Mouse (Mus musculus): Measurements from ENCODE around the gene Snrpe. TPM values are rescaled to one million over a fixed set of nuclear protein-coding genes. Genes with fewer than 3 reads are reported as not detected.
A peak's percentile ranks its signal among the peaks of the same experiment; 100 is the strongest.

The Snrpe gene
- polyA plus RNA-seq (2012; fragmentation: generic; extraction: Trizol): 240 TPM

GRCm38 (mm10) chr1:133609771-133610502 is at the start of gene Snrpe:
TSS of gene Snrpe (minus strand) at chr1:133610291.
- Histone ChIP-seq H3K4me3 (peak within 1 kb of the TSS; percentile 65), H3K79me2 (ENCODE audit: control insufficient read depth, insufficient read depth) (peaks cover 29% of the 10 kb centered on the region), H3ac (ENCODE audit: control insufficient read depth, insufficient read length) (peak within 1 kb of the TSS; percentile 44), H3K36me3 (ENCODE audit: control insufficient read depth, insufficient read depth) (peaks cover 35% of the 10 kb centered on the region), H3K27me3 (ENCODE audit: control insufficient read depth, insufficient read depth, insufficient read length) (no peaks in the 10 kb centered on the region), H3K4me2 (ENCODE audit: low read depth) (peak within 1 kb of the TSS; percentile 69)
- TF ChIP-seq E2F4 (IDR thresholded peaks at IDR 0.05; ENCODE audit: insufficient read depth) (peak; percentile 74), MYOG (IDR thresholded peaks at IDR 0.05; ENCODE audit: control insufficient read depth in 1 of 3, insufficient read depth in 1 of 3, insufficient read length in 2 of 3, low read depth in 2 of 3) (peak in 1 of 3 experiments; percentile 31), REST (IDR thresholded peaks at IDR 0.05; ENCODE audit: insufficient read depth, insufficient read length) (no peak), POLR2AphosphoS2 (IDR thresholded peaks at IDR 0.05; ENCODE audit: insufficient read length, low read depth) (peak; percentile 83), SRF (IDR thresholded peaks at IDR 0.05; ENCODE audit: control insufficient read depth, insufficient read length, low read depth) (no peak), MAX (IDR thresholded peaks at IDR 0.05; ENCODE audit: low read depth) (no peak)

DNA sequence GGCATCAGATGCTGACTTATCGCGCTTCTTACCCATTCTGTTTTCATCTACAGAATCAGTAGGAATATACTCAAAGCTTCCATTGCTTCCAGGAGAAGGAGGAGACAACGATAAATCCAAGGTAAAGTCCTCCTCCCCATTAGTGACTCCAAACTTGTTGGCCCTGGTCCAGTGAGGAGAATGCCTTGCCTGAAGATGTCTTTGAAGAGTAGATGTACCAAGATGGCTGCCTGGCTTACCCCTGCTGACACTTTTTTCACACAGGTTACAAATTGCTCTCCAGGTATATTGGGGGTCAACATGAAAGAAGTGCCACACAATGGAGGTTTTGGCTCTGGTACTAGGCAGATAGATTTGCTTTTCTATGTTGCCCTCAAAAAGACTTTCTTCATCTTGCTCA is 48.8 kb upstream of the Snrpe start:
- H3K36me3 ChIP-seq (ENCODE audit: control insufficient read depth, insufficient read depth): peaks cover 26% of the 10 kb centered on the region
- no peak for TF ChIP-seq MYOG (IDR thresholded peaks at IDR 0.05; ENCODE audit: control insufficient read depth in 1 of 3, insufficient read depth in 1 of 3, insufficient read length in 2 of 3, low read depth in 2 of 3)
- no peak for TF ChIP-seq USF1 (IDR thresholded peaks at IDR 0.05; ENCODE audit: low read depth)
- no peak for TF ChIP-seq POLR2AphosphoS2 (IDR thresholded peaks at IDR 0.05; ENCODE audit: insufficient read length, low read depth)
- no peak for TF ChIP-seq MAX (IDR thresholded peaks at IDR 0.05; ENCODE audit: low read depth)
- TF ChIP-seq CEBPB (IDR thresholded peaks at IDR 0.05; ENCODE audit: insufficient read depth, poor library complexity, severe bottlenecking): no peak
- TF ChIP-seq E2F4 (IDR thresholded peaks at IDR 0.05; ENCODE audit: insufficient read depth): no peak
- H3K4me2 ChIP-seq (ENCODE audit: low read depth): no peak overlapping the region
- H3K79me2 ChIP-seq (ENCODE audit: control insufficient read depth, insufficient read depth): peaks cover 69% of the 10 kb centered on the region
- H3ac ChIP-seq (ENCODE audit: control insufficient read depth, insufficient read length): no peak overlapping the region
- no peaks in the 10 kb centered on the region for H3K27me3 ChIP-seq (ENCODE audit: control insufficient read depth, insufficient read depth, insufficient read length)
- peak overlapping the region; percentile 66 for H3K4me3 ChIP-seq

DNA sequence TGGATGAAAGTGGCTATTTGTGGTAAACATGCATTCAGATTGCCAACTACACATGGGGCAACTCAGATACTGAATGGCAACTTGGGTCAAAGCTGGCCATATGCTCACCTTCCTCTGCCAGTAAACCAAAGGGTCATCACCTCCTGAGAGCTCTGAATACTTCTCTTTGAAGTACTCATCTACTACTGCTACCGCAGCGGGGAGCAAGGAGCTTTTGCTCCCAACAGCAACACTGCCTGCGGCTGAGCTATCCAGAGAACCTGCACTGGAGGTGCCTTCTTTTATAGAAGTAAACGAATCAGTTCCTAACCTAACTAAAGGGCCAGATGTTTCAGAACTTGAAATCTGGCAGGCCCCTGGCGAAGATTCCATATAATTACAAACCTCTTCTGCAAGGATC is 46.7 kb upstream of the Snrpe start:
- Histone ChIP-seq H3ac (ENCODE audit: control insufficient read depth, insufficient read length) (no peak overlapping the region), H3K4me3 (no peak overlapping the region), H3K36me3 (ENCODE audit: control insufficient read depth, insufficient read depth) (peaks cover 40% of the 10 kb centered on the region), H3K79me2 (ENCODE audit: control insufficient read depth, insufficient read depth) (peaks cover 90% of the 10 kb centered on the region), H3K4me2 (ENCODE audit: low read depth) (no peak overlapping the region), H3K27me3 (ENCODE audit: control insufficient read depth, insufficient read depth, insufficient read length) (no peaks in the 10 kb centered on the region)
- TF ChIP-seq USF1 (IDR thresholded peaks at IDR 0.05; ENCODE audit: low read depth): no peak
- TF ChIP-seq CEBPB (IDR thresholded peaks at IDR 0.05; ENCODE audit: insufficient read depth, poor library complexity, severe bottlenecking): no peak
- no peak for TF ChIP-seq E2F4 (IDR thresholded peaks at IDR 0.05; ENCODE audit: insufficient read depth)
- no peak for TF ChIP-seq TCF12 (IDR thresholded peaks at IDR 0.05; ENCODE audit: insufficient read depth, poor library complexity, severe bottlenecking)
- TF ChIP-seq SRF (IDR thresholded peaks at IDR 0.05; ENCODE audit: control insufficient read depth, insufficient read length, low read depth): no peak

DNA sequence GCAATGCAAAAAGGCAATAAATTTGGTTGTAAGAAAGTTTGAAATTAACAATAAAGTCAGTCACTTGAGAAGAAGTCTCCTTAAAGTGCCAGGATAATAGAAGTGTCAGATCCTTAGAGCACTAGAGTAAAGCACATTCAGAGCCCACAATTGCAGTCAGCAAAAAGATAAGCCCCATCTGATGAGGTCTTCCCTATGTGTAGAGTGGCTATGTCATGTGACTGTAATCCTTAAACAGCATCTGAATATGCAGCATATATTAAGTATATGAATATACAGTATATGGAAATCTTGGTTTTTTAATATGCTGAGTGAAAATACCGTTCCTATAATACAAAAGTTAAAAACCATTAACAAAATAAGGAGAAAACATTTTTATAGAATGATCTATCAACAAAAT is 42.9 kb upstream of the Snrpe start:
- H3K4me2 ChIP-seq (ENCODE audit: low read depth): no peak overlapping the region
- H3K36me3 ChIP-seq (ENCODE audit: control insufficient read depth, insufficient read depth): peaks cover 45% of the 10 kb centered on the region
- no peak overlapping the region for H3ac ChIP-seq (ENCODE audit: control insufficient read depth, insufficient read length)
- peaks cover 98% of the 10 kb centered on the region for H3K79me2 ChIP-seq (ENCODE audit: control insufficient read depth, insufficient read depth)
- no peak overlapping the region for H3K4me3 ChIP-seq
- H3K27me3 ChIP-seq (ENCODE audit: control insufficient read depth, insufficient read depth, insufficient read length): no peaks in the 10 kb centered on the region
- TF ChIP-seq USF1 (IDR thresholded peaks at IDR 0.05; ENCODE audit: low read depth): no peak
- no peak for TF ChIP-seq MYOD1 (IDR thresholded peaks at IDR 0.05; ENCODE audit: control insufficient read depth in 1 of 3, insufficient read length in 2 of 3, low read depth in 2 of 3)
- no peak for TF ChIP-seq POLR2AphosphoS2 (IDR thresholded peaks at IDR 0.05; ENCODE audit: insufficient read length, low read depth)
- no peak for TF ChIP-seq TCF3 (IDR thresholded peaks at IDR 0.05; ENCODE audit: insufficient read length, low read depth)
- no peak for TF ChIP-seq MYOG (IDR thresholded peaks at IDR 0.05; ENCODE audit: control insufficient read depth in 1 of 3, insufficient read depth in 1 of 3, insufficient read length in 2 of 3, low read depth in 2 of 3)
- TF ChIP-seq SRF (IDR thresholded peaks at IDR 0.05; ENCODE audit: control insufficient read depth, insufficient read length, low read depth): no peak
- TF ChIP-seq TCF12 (IDR thresholded peaks at IDR 0.05; ENCODE audit: insufficient read depth, poor library complexity, severe bottlenecking): no peak
- no peak for TF ChIP-seq CEBPB (IDR thresholded peaks at IDR 0.05; ENCODE audit: insufficient read depth, poor library complexity, severe bottlenecking)
- TF ChIP-seq POLR2A (IDR thresholded peaks at IDR 0.05; ENCODE audit: insufficient read length, low read depth): no peak
- no peak for TF ChIP-seq E2F4 (IDR thresholded peaks at IDR 0.05; ENCODE audit: insufficient read depth)
- no peak for TF ChIP-seq MAX (IDR thresholded peaks at IDR 0.05; ENCODE audit: low read depth)
- no peak for TF ChIP-seq REST (IDR thresholded peaks at IDR 0.05; ENCODE audit: insufficient read depth, insufficient read length)

DNA sequence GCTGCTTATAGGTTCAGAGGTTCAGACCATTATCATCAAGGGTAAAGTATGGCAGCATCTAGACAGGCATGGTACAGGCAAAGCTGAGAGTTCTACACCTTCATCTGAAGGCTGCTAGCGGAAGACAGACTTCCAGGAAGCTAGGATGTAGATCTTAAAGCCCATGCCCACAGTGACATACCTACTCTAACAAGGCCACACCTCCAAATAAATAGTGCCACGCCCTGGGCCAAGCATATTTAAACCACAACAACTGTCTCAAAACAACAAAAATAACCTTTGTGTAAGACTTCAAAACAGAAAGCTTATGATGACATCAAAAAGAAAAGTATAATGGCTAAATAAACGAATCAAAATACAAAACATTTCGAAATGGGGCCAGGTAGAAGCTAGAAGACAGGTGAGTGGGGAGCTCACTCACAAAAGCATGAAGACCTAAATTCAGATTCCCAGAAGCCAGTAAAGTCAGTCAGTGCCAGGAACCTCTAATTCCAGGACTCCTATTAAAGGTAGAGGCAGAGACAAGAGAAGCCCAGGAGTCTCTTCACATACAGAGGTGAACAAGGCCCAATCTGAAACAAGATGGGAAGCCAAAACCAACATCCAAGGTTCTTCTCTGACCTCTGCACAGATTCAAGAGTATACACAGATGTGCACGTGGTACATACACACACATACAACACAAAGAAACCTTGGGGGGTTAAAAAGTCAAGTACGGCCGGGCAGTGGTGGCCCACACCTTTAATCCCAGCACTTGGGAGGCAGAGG is 40.4 kb upstream of the Snrpe start:
- no peak overlapping the region for H3ac ChIP-seq (ENCODE audit: control insufficient read depth, insufficient read length)
- peaks cover 57% of the 10 kb centered on the region for H3K36me3 ChIP-seq (ENCODE audit: control insufficient read depth, insufficient read depth)

More for the DNA sequence above, 40.4 kb upstream of the Snrpe start:
- H3K79me2 ChIP-seq (ENCODE audit: control insufficient read depth, insufficient read depth): peaks cover 89% of the 10 kb centered on the region
- no peak overlapping the region for H3K4me3 ChIP-seq
- H3K27me3 ChIP-seq (ENCODE audit: control insufficient read depth, insufficient read depth, insufficient read length): no peaks in the 10 kb centered on the region
- H3K4me2 ChIP-seq (ENCODE audit: low read depth): no peak overlapping the region
- TF ChIP-seq TCF12 (IDR thresholded peaks at IDR 0.05; ENCODE audit: insufficient read depth, poor library complexity, severe bottlenecking): no peak
- TF ChIP-seq TCF3 (IDR thresholded peaks at IDR 0.05; ENCODE audit: insufficient read length, low read depth): no peak
- no peak for TF ChIP-seq E2F4 (IDR thresholded peaks at IDR 0.05; ENCODE audit: insufficient read depth)
- TF ChIP-seq MAX (IDR thresholded peaks at IDR 0.05; ENCODE audit: low read depth): no peak
- no peak for TF ChIP-seq SRF (IDR thresholded peaks at IDR 0.05; ENCODE audit: control insufficient read depth, insufficient read length, low read depth)
- TF ChIP-seq REST (IDR thresholded peaks at IDR 0.05; ENCODE audit: insufficient read depth, insufficient read length): no peak

All from myocyte (in vitro differentiated cells).